ENCODE assay signal across 28 mouse cellular contexts in the genomic region with DNA sequence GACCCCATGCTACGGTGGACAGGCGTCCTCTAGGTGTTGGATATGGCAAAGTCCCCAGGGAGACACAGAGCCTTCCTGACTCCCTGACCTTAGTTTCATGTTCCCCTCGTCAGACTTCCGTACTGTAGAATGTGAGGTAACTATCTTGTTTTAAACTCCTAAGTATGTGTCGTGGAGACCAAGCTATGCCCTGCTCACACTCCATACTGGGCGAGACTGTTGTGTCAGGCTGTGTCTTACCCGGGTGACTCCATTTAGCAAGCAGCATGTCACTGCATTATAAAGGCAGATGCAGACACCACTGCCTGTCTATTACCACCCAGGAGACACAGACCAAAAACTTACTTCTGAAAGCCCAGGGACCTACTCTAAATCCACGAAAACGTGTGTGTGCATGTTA.
"Had no signal": no experiment of that assay in that cellular context is flagged by ENCODE, and none has a peak within 500 bp of the region (broad histone marks: within the 10 kb centered on the region; RNA-seq: fewer than 3 reads in every experiment).

No protein-coding gene starts in this region.

- H3K36me3 ChIP-seq: embryonic facial prominence, embryonic 10.5 days; embryonic facial prominence, embryonic 12.5 days; embryonic facial prominence, embryonic 13.5 days; embryonic facial prominence, embryonic 15.5 days; forebrain, embryonic 10.5 days; forebrain, embryonic 12.5 days; forebrain, embryonic 15.5 days had no signal

- DNase-seq: cerebellum, adult 2 months; cerebellum, adult 8-10 months; cerebellum, adult 9-10 months; cerebellum, adult 9-11 months; cerebellum, postnatal 10 days; cerebellum, postnatal 14 days; cerebellum, postnatal 25 days; cerebellum, postnatal 36 days; embryo, embryonic 11 days; forebrain, postnatal 0 days; gastrocnemius, adult 2 months; gastrocnemius, postnatal 10 days; gastrocnemius, postnatal 14 days; gastrocnemius, postnatal 25 days; gastrocnemius, postnatal 36 days; heart, adult 18-20 months; heart, adult 2 months had no signal

- H3K27ac ChIP-seq: embryonic facial prominence, embryonic 10.5 days; embryonic facial prominence, embryonic 12.5 days; embryonic facial prominence, embryonic 13.5 days; embryonic facial prominence, embryonic 15.5 days; forebrain, embryonic 10.5 days; forebrain, embryonic 12.5 days; forebrain, embryonic 13.5 days; forebrain, embryonic 15.5 days; gastrocnemius, adult 2 months; heart, adult 2 months had no signal

- H3K4me2 ChIP-seq: embryonic facial prominence, embryonic 12.5 days; embryonic facial prominence, embryonic 13.5 days; embryonic facial prominence, embryonic 15.5 days; forebrain, embryonic 12.5 days; forebrain, embryonic 13.5 days; forebrain, embryonic 15.5 days had no signal

- H3K9me3 ChIP-seq: embryonic facial prominence, embryonic 10.5 days; embryonic facial prominence, embryonic 12.5 days; embryonic facial prominence, embryonic 13.5 days; embryonic facial prominence, embryonic 15.5 days; forebrain, embryonic 10.5 days; forebrain, embryonic 12.5 days; forebrain, embryonic 13.5 days; forebrain, embryonic 15.5 days had no signal

- H3K27me3 ChIP-seq: embryonic facial prominence, embryonic 12.5 days; embryonic facial prominence, embryonic 13.5 days; embryonic facial prominence, embryonic 15.5 days; forebrain, embryonic 12.5 days; forebrain, embryonic 13.5 days; forebrain, embryonic 15.5 days had no signal

- H3K4me3 ChIP-seq: embryonic facial prominence, embryonic 10.5 days; embryonic facial prominence, embryonic 12.5 days; embryonic facial prominence, embryonic 13.5 days; embryonic facial prominence, embryonic 15.5 days; erythroblast, embryonic 14.5 days; forebrain, embryonic 10.5 days; forebrain, embryonic 12.5 days; forebrain, embryonic 13.5 days; forebrain, embryonic 15.5 days; gastrocnemius, adult 2 months; heart, adult 2 months had no signal

- H3K9ac ChIP-seq: embryonic facial prominence, embryonic 12.5 days; embryonic facial prominence, embryonic 13.5 days; embryonic facial prominence, embryonic 15.5 days; forebrain, embryonic 12.5 days; forebrain, embryonic 13.5 days; forebrain, embryonic 15.5 days; forebrain, postnatal 0 days had no signal

- H3K4me1 ChIP-seq: forebrain, embryonic 12.5 days; forebrain, embryonic 15.5 days had no signal

- ATAC-seq: forebrain, embryonic 13.5 days; forebrain, embryonic 14.5 days; forebrain, embryonic 15.5 days; forebrain, embryonic 16.5 days; forebrain, postnatal 0 days had no signal
